Mouse (Mus musculus) kidney, adult 11 months (tissue): ENCODE data around the gene Fam131c.

ENCODE experiments used
- DNase-seq: peaks from one replicate; pipeline ENCODE4 v3.0.0; 2022

Fam131c gene

DNA sequence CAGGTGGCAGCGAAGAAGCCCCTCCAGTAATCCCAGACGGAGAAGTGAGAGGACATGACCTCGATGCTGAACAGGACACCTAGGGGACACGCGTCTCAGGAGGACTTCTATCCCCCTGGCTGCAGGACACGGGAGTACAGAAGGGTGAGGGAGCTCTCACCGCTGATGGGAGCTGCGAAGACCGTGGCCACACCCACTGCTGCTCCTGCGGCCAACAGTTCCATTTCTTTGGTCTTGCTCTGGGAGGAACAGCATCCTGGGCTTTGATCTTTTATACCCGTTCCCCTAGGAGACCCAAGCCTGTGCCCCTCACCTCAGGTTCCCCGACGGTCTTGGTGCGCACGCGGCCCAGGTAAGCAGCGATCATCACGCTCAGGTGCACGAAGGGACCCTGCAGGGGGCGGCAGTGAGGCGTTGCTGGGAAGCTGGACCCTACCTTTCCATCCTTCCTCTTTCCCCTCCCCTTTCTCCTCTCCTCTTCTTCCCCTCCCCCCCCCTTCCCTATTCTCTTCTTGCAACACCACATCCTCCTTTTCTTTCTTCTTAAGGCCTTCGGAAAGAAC is 43.5 kb downstream of the Fam131c start:
- no peak for DNase-seq

DNA sequence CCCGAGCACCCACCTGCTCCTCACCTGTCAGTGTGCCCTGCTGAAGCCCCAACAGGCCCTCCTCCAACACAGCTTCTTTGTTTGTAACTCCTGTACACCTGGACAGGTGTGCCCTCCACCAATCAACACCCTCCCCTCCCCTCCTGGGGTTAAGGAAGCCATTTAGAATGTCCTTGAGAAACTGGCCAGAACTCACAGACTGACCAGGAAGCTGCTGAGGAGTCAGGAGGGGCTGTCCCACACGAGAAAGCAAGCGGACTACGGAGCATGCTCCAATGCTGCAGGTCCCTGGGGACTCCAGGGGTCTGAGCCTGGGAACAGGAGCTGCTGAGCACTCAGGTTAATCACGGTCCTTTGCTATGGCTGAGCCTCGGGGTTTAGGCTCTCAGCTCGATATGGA is 47.9 kb downstream of the Fam131c start, which contains the start of gene Clcnkb:
TSS of gene Clcnkb (minus strand) at position 91 of the 400 bp plus-strand sequence.
- peak; percentile 79 for DNase-seq

- peak; percentile 54 for DNase-seq
These were observed 51.6 kb downstream of the Fam131c start for GRCm38 (mm10) chr4:141419398-141420191.

- DNase-seq, result no peak
These were observed 52.3 kb downstream of the Fam131c start, which contains the start of gene Hspb7 for GRCm38 (mm10) chr4:141420192-141420829. Hspb7 (plus strand) TSS chr4:141420779.

GRCm38 (mm10) chr4:141420886-141421285 is 52.9 kb downstream of the Fam131c start:
- no peak for DNase-seq

DNA sequence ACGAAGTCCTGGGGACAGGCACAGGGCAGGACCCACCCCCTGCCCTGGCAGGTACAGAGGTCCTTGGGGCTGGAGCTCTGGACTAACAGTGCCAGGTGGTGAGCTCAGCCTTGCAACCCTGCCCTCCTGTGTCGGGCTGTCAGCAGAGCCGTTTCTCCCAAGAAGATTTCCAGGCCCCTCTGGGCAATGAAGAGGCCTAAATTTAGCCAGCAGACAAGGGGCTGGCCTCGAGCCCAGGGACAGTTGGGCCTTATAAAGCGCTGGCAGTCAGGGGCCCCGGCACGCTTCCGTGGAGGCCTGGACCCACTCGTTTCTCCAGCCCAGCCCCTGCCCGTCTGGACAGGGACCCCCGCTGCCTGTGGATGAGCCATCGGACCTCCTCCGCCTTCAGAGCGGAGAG is 53.4 kb downstream of the Fam131c start:
- DNase-seq, result no peak

GRCm38 (mm10) chr4:141422841-141423240 is 54.8 kb downstream of the Fam131c start:
- no peak for DNase-seq

DNA sequence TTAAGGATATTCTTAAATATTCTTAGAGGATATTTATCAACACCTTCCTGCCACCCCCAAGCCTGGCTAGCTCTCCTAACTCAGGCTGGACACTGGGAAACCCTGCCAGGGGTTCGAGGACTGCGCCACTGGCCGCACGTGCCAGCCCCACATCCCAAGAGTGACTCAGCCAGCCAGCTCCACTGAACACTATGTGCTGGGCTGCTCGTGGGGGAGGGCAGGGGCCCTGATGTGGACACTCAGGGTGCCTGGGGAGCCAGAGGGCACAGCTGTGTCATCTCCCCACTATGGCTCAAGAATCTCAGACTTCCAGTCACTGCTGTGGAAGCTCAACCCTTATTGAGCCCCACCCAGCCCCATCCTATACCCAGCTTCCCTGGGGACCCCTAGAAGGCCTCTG is 55.3 kb downstream of the Fam131c start:
- no peak for DNase-seq

GRCm38 (mm10) chr4:141423691-141424431 is 55.8 kb downstream of the Fam131c start:
- no peak for DNase-seq

- peak; percentile 85 for DNase-seq
These were observed 57.8 kb downstream of the Fam131c start for GRCm38 (mm10) chr4:141425484-141426479.

- DNase-seq, result no peak
These were observed 59.1 kb downstream of the Fam131c start for GRCm38 (mm10) chr4:141426796-141427745.

- DNase-seq, result no peak
These were observed 59.9 kb downstream of the Fam131c start for GRCm38 (mm10) chr4:141427921-141428320.

DNA sequence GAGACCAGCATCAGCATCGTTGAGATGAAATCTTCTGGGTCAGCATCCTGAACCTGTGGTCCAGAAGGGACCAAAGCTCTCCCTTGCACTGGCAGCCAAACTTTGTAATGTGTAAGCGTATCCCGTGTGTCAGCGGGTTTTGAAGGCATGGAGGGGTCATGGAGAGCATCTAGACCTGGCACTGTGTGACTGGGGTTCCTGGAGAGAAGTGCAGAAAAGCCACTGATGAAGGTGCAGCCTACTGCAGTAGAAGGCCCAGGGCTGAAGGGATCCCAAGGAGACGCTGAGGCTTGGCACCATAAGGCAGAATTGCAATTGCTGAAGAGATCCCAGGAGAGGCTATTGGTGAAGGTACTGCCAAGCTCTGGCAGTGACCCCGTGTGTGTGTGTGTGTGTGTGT is 61.4 kb downstream of the Fam131c start:
- no peak for DNase-seq

GRCm38 (mm10) chr4:141429847-141430246 is 61.8 kb downstream of the Fam131c start:
- peak; percentile 52 for DNase-seq

- DNase-seq, result peak; percentile 72
These were observed 63.0 kb downstream of the Fam131c start for GRCm38 (mm10) chr4:141430997-141431396.

DNA sequence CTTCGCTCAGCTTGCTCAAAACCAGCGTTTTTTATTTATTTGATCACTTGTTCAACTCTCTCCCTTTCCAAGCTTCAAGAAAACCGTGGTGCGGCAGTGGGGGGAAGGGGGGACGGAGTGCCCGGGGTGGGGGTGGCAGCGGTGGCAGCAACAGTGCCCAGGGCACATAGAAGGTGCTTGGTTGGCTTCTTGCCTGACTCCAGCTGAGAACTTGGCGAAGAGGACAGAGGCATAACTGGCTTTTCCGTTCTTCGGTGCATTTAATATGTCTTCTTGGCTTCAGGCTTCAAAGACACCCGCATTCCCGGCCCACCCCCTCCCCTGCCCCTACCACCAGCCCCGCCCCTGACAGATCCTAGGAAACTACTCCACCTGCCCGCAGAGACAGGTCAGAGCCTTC is 64.6 kb downstream of the Fam131c start:
- DNase-seq, result no peak

- DNase-seq, result no peak
These were observed 65.2 kb downstream of the Fam131c start for GRCm38 (mm10) chr4:141433191-141433590.
